Mouse (Mus musculus) MEL (cell line): ENCODE results near the gene Mrpl46. TPM values are rescaled to one million over a fixed set of nuclear protein-coding genes. Genes with fewer than 3 reads are reported as not detected.

Source experiments
- DNase-seq: peaks from one replicate; pipeline ENCODE4 v3.0.0; 2011; ENCODE audit warnings: low read depth, low spot score
- H3K27ac ChIP-seq: 2 replicates; pipeline ENCODE4 v1.5.1; 2012; ENCODE audit warnings: low read depth, mild to moderate bottlenecking, control low read depth, low read length, moderate library complexity; ENCODE audit not compliant: control insufficient read depth
- H3K27me3 ChIP-seq, 2 experiments: fragments of 150-350 bp in 1 of 2; sonication (generic) in 1 of 2; 2 replicates each; pipeline ENCODE4 v1.6.1; 2012; ENCODE audit warnings: low read length in 2 of 2, mild to moderate bottlenecking in 2 of 2, improper control_type of control experiment in 1 of 2, moderate library complexity in 1 of 2; ENCODE audit not compliant: insufficient read depth in 2 of 2, control insufficient read depth in 1 of 2
- H3K36me3 ChIP-seq, 2 experiments: 2 replicates each; pipeline ENCODE4 v1.6.1; 2012 to 2014; ENCODE audit warnings: low read length in 2 of 2, improper control_type of control experiment in 1 of 2, inconsistent platforms in 1 of 2, mild to moderate bottlenecking in 1 of 2; ENCODE audit not compliant: insufficient read depth in 2 of 2, control insufficient read depth in 1 of 2
- H3K4me1 ChIP-seq, 2 experiments: fragments of 150-350 bp in 1 of 2; sonication (generic) in 1 of 2; 2 replicates each; pipeline ENCODE4 v1.6.1; 2012; ENCODE audit warnings: low read length in 2 of 2, improper control_type of control experiment in 1 of 2, mild to moderate bottlenecking in 1 of 2; ENCODE audit not compliant: insufficient read depth in 2 of 2, control insufficient read depth in 1 of 2
- H3K4me3 ChIP-seq, 2 experiments: fragments of 150-350 bp in 1 of 2; sonication (generic) in 1 of 2; 2 replicates each; pipeline ENCODE4 v1.5.1; 2012; ENCODE audit warnings: low read depth in 2 of 2, low read length in 2 of 2, mild to moderate bottlenecking in 2 of 2, moderate library complexity in 2 of 2, control low read depth in 1 of 2, improper control_type of control experiment in 1 of 2; ENCODE audit not compliant: control insufficient read depth in 1 of 2, insufficient read depth in 1 of 2
- H3K79me2 ChIP-seq: 2 replicates; pipeline ENCODE4 v1.6.1; 2012; ENCODE audit warnings: mild to moderate bottlenecking, low read length, moderate library complexity; ENCODE audit not compliant: control insufficient read depth, poor library complexity, insufficient read depth
- H3K9ac ChIP-seq: 2 replicates; pipeline ENCODE4 v1.6.1; 2012; ENCODE audit warnings: low read depth, mild to moderate bottlenecking, control low read depth, low read length, moderate library complexity; ENCODE audit not compliant: control insufficient read depth, poor library complexity, severe bottlenecking
- H3K9me3 ChIP-seq: fragments of 150-350 bp; sonication (generic); replicated peaks from 2 replicates; pipeline ENCODE4 v1.6.1; 2012; ENCODE audit warnings: mild to moderate bottlenecking, low read length, improper control_type of control experiment, moderate library complexity; ENCODE audit not compliant: insufficient read depth
- E2F4 ChIP-seq: IDR thresholded peaks from 2 replicates; pipeline ENCODE4 v1.6.1; 2011; ENCODE audit warnings: low read depth, low read length, improper control_type of control experiment, borderline replicate concordance
- MAZ ChIP-seq: IDR thresholded peaks from 2 replicates; pipeline ENCODE4 v1.6.1; 2012; ENCODE audit warnings: low read depth, mild to moderate bottlenecking, inconsistent platforms, low read length, improper control_type of control experiment
- MXI1 ChIP-seq: IDR thresholded peaks from 2 replicates; pipeline ENCODE4 v1.6.1; 2011; ENCODE audit warnings: mild to moderate bottlenecking, low read depth, low read length, improper control_type of control experiment
- MYC ChIP-seq: IDR thresholded peaks from 2 replicates; pipeline ENCODE4 v1.6.1; 2011; ENCODE audit warnings: low read depth, mild to moderate bottlenecking, low read length, improper control_type of control experiment, moderate library complexity
- SIN3A ChIP-seq: IDR thresholded peaks from 2 replicates; pipeline ENCODE4 v1.6.1; 2012; ENCODE audit warnings: low read length, improper control_type of control experiment, inconsistent platforms
- polyA plus RNA-seq, 2 experiments: library from polyadenylated mRNA; stranded (reverse) in 1 of 2; unstranded in 1 of 2; fragments of >175 nt in 1 of 2; fragments of >200 nt in 1 of 2; gene quantifications; 2 replicates each; pipeline versions ENCODE4 v1.2.1 to v1.2.4; 2012; ENCODE audit warnings: low replicate concordance in 2 of 2, low read depth in 1 of 2; ENCODE audit not compliant: insufficient read length in 2 of 2, insufficient read depth in 1 of 2, missing spikeins in 1 of 2
- total RNA-seq: library from RNA; depleted of rRNA; stranded (reverse); fragments of 300-350 nt; gene quantifications from 2 replicates; pipeline ENCODE4 v1.2.3, GENCODE M21; 2012; rRNA removed

The Mrpl46 gene
- total and polyA plus RNA-seq, 3 experiments = 67.2 to 70.8 TPM; not detected in 1

DNA sequence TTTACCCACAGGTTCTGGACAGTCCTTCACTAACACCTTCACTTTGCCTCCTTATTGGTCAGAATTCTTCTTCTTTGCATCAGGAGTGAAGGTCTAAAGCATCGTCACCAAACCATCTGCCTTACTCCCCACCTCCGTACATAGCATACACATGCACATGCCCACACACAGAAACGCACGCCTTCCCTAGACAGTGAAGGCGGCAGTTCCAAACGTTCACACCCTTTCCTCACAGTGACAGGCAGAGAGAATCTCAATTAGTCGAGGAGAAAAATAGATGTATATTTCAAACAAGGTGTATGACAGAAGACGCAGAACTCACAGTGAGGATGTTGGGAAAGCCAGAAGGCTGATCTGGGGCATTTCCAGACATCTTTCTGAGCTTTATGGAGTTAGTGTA lies 51.9 kb downstream of the Mrpl46 start:
- no peak overlapping the region for H3K4me3 ChIP-seq
- H3K27me3 ChIP-seq = peaks cover 4% of the 10 kb centered on the region in 2 experiments; a peak in 3 of 4 replicates
- no peak overlapping the region for H3K9ac ChIP-seq
- H3K27ac ChIP-seq = no peak overlapping the region
- DNase-seq = no peak
- H3K4me1 ChIP-seq = no peaks in the 10 kb centered on the region
- no peaks in the 10 kb centered on the region for H3K79me2 ChIP-seq
- no peaks in the 10 kb centered on the region for H3K36me3 ChIP-seq
- TF ChIP-seq MAZ = no peak
- no peak for TF ChIP-seq E2F4
- TF ChIP-seq MYC = no peak
- TF ChIP-seq MXI1 = no peak
- TF ChIP-seq SIN3A = no peak
- H3K9me3 ChIP-seq = no peaks in the 10 kb centered on the region

Other genes with a start within 250 kb of the Mrpl46 start
- gene Ntrk3, start 45.5 kb downstream of the Mrpl46 start, total RNA-seq = 0.04 TPM in 1 of 2 replicates, not detected in the other
- not detected for gene Ntrk3, start 45.5 kb downstream of the Mrpl46 start, polyA plus RNA-seq
- 88.8 and 106 TPM in 2 replicates for gene Mrps11, start 412 bp downstream of the Mrpl46 start, total RNA-seq
- 100 to 1,000 TPM in 1 of 2 experiments, not detected in 1; 116 TPM for gene Mrps11, start 412 bp downstream of the Mrpl46 start, polyA plus RNA-seq
- 14.3 and 15.8 TPM in 2 replicates for gene Det1, start 63.7 kb upstream of the Mrpl46 start, total RNA-seq
- gene Det1, start 63.7 kb upstream of the Mrpl46 start, polyA plus RNA-seq = 10 to 100 TPM in 1 of 2 experiments, not detected in 1; 16.8 TPM
- gene Aen, start 112.3 kb upstream of the Mrpl46 start, total RNA-seq = 72.5 and 95.9 TPM in 2 replicates
- 10 to 100 TPM in 1 of 2 experiments, not detected in 1; 97.7 TPM for gene Aen, start 112.3 kb upstream of the Mrpl46 start, polyA plus RNA-seq
- gene Isg20, start 129.9 kb upstream of the Mrpl46 start, total RNA-seq = 63.1 and 70.3 TPM in 2 replicates
- 100 to 1,000 TPM; 105 to 240 TPM for gene Isg20, start 129.9 kb upstream of the Mrpl46 start, polyA plus RNA-seq